Comparison of ENCODE assay signal across 31 mouse cellular contexts in genomic region chr11:83796980-83797608, GRCm38 (mm10). TPM values are rescaled to one million over a fixed set of nuclear protein-coding genes. Genes with fewer than 3 reads are reported as not detected.
A peak's percentile ranks its signal among the peaks of the same experiment; 100 is the strongest.
DNase-seq lines count a peak whose midpoint lies in the region; ATAC-seq and TF ChIP-seq lines count a peak whose summit lies in the region.
"Had no signal": no experiment of that assay in that cellular context is flagged by ENCODE, and none has a peak within 500 bp of the region (broad histone marks: within the 10 kb centered on the region; RNA-seq: fewer than 3 reads in every experiment).

No protein-coding gene starts in this region.

- no peaks in the 10 kb centered on the region; the same call in 1 of the 2 replicates for H3K9me3 ChIP-seq in E14TG2a.4 (ENCODE audit: low read length)
- H3K9me3 ChIP-seq in kidney, embryonic 16.5 days (ENCODE audit: low read length), result no peaks in the 10 kb centered on the region
- no peaks in the 10 kb centered on the region for H3K9me3 ChIP-seq in hindbrain, embryonic 14.5 days (ENCODE audit: control insufficient read depth, low read length)
- H3K9me3 ChIP-seq: forebrain, embryonic 10.5 days; intestine, embryonic 15.5 days; liver, embryonic 13.5 days; megakaryocyte, embryonic 14.5 days; neural tube, embryonic 13.5 days; stomach, embryonic 15.5 days had no signal

- ATAC-seq in kidney, embryonic 16.5 days (ENCODE audit: low FRiP score, low TSS enrichment), result peak; percentile 95
- ATAC-seq in hindbrain, embryonic 14.5 days (ENCODE audit: low FRiP score), result no peak
- no peak for ATAC-seq in granulocyte monocyte progenitor cell, adult 5-6 weeks (replicated peaks; ENCODE audit: poor library complexity, severe bottlenecking)
- ATAC-seq: hindbrain, embryonic 16.5 days; intestine, embryonic 15.5 days; midbrain, embryonic 16.5 days had no signal

- peaks cover 9% of the 10 kb centered on the region; the same call in 1 of the 2 replicates for H3K27me3 ChIP-seq in E14TG2a.4 (ENCODE audit: insufficient read depth, low read length)
- H3K27me3 ChIP-seq in kidney, embryonic 16.5 days (ENCODE audit: insufficient read depth, low read length), result no peaks in the 10 kb centered on the region
- no peaks in the 10 kb centered on the region for H3K27me3 ChIP-seq in hindbrain, embryonic 14.5 days (ENCODE audit: control insufficient read depth, insufficient read depth, low read length)
- H3K27me3 ChIP-seq: intestine, embryonic 15.5 days; liver, embryonic 13.5 days; neural tube, embryonic 13.5 days; stomach, embryonic 15.5 days had no signal

- no peak for TF ChIP-seq CTCF in E14TG2a.4 (conservative IDR thresholded peaks at IDR 0.05; ENCODE audit: low read length)

- WGBS in kidney, embryonic 16.5 days, result 61% methylated on average over 10 of the region's 10 CpGs
- 85% methylated on average over 10 of the region's 10 CpGs for WGBS in hindbrain, embryonic 14.5 days

- H3K36me3 ChIP-seq in E14TG2a.4 (ENCODE audit: insufficient read depth, low read length), result no peaks in the 10 kb centered on the region
- H3K36me3 ChIP-seq in kidney, embryonic 16.5 days (ENCODE audit: insufficient read depth, low read length), result no peaks in the 10 kb centered on the region
- no peaks in the 10 kb centered on the region for H3K36me3 ChIP-seq in hindbrain, embryonic 14.5 days (replicated peaks; ENCODE audit: control insufficient read depth, insufficient read depth)
- H3K36me3 ChIP-seq: forebrain, embryonic 10.5 days; intestine, embryonic 15.5 days; liver, embryonic 13.5 days; neural tube, embryonic 13.5 days; stomach, embryonic 15.5 days had no signal

- peak overlapping the region; percentile 90 for H3K27ac ChIP-seq in kidney, embryonic 16.5 days (ENCODE audit: low read length)
- H3K27ac ChIP-seq in hindbrain, embryonic 14.5 days, result no peak overlapping the region
- H3K27ac ChIP-seq: forebrain, embryonic 10.5 days; gastrocnemius, adult 2 months; intestine, embryonic 15.5 days; layer of hippocampus, adult 2 months; liver, embryonic 13.5 days; neural tube, embryonic 13.5 days; stomach, embryonic 15.5 days had no signal

- peak overlapping the region; percentile 37 for H3K4me3 ChIP-seq in E14TG2a.4 (replicated peaks; ENCODE audit: low read length)
- no peak overlapping the region for H3K4me3 ChIP-seq in kidney, embryonic 16.5 days (ENCODE audit: low read length)
- no peak overlapping the region for H3K4me3 ChIP-seq in hindbrain, embryonic 14.5 days (replicated peaks; ENCODE audit: low read length)
- H3K4me3 ChIP-seq: forebrain, embryonic 10.5 days; gastrocnemius, adult 2 months; intestine, embryonic 15.5 days; layer of hippocampus, adult 2 months; liver, embryonic 13.5 days; megakaryocyte, embryonic 14.5 days; myocyte; neural tube, embryonic 13.5 days; stomach, embryonic 15.5 days had no signal

- no peak overlapping the region for H3K4me2 ChIP-seq in kidney, embryonic 16.5 days (replicated peaks; ENCODE audit: low read depth, low read length)
- no peak overlapping the region for H3K4me2 ChIP-seq in hindbrain, embryonic 14.5 days (replicated peaks)
- H3K4me2 ChIP-seq: heart, embryonic 11.5 days; intestine, embryonic 15.5 days; liver, embryonic 13.5 days; lung, embryonic 14.5 days; neural tube, embryonic 13.5 days; stomach, embryonic 15.5 days had no signal

- 0 out of 2 replicates have a peak overlapping the region, but pooled peaks have one; percentile 19 for H3K9ac ChIP-seq in kidney, embryonic 16.5 days (replicated peaks; ENCODE audit: low read length)
- H3K9ac ChIP-seq in hindbrain, embryonic 14.5 days, result no peak overlapping the region
- H3K9ac ChIP-seq: intestine, embryonic 15.5 days; liver, embryonic 13.5 days; lung, embryonic 14.5 days; neural tube, embryonic 13.5 days; stomach, embryonic 15.5 days had no signal

- DNase-seq in kidney, adult 18-20 months, result peak; percentile 79
- DNase-seq in kidney, postnatal 4 days, result peak; percentile 67 to 83
- no peak for DNase-seq in hindbrain, embryonic 14.5 days (ENCODE audit: low spot score)
- DNase-seq in frontal cortex, adult 2 months (ENCODE audit: extremely low spot score in 1 of 2, low spot score in 1 of 2), result no peak
- DNase-seq: adrenal gland, adult 2 months; cerebellum, adult 11 months; cerebellum, adult 9-11 months; gastrocnemius, adult 2 months; liver, embryonic 13.5 days; lung, embryonic 14.5 days; retina, postnatal 1 day; thymus, postnatal 36 days had no signal

- peaks cover 42% of the 10 kb centered on the region for H3K4me1 ChIP-seq in E14TG2a.4 (replicated peaks; ENCODE audit: low read depth, low read length)
- H3K4me1 ChIP-seq in kidney, embryonic 16.5 days (ENCODE audit: insufficient read depth, low read length), result peaks cover 34% of the 10 kb centered on the region
- no peaks in the 10 kb centered on the region for H3K4me1 ChIP-seq in hindbrain, embryonic 14.5 days (replicated peaks; ENCODE audit: control insufficient read depth, insufficient read depth, low read length)
- H3K4me1 ChIP-seq: forebrain, embryonic 10.5 days; intestine, embryonic 15.5 days; liver, embryonic 13.5 days; neural tube, embryonic 13.5 days; stomach, embryonic 15.5 days had no signal

RNA-seq across cellular contexts. Expression of gene Heatr6, which starts 43.6 kb away (rescaled TPM):
- polyA plus RNA-seq in kidney, embryonic 16.5 days (2015; fragmentation: Nextera tagmentation; extraction: Ambion mirVana), result 23.6 and 27.2 TPM in 2 replicates
- 29.1 and 33.3 TPM in 2 replicates for polyA plus RNA-seq in hindbrain, embryonic 14.5 days (2014; fragmentation: Nextera tagmentation; extraction: Ambion mirVana)
- polyA plus RNA-seq in frontal cortex, adult 2 months (2012; rRNA removed), result 17.9 and 18.5 TPM in 2 replicates
- 10.4 and 30.5 TPM in 2 replicates for total RNA-seq in granulocyte monocyte progenitor cell, adult 5-6 weeks (2014; fragmentation: Nextera tagmentation)
- 8.9 and 17.8 TPM in 2 replicates for total RNA-seq in granulocyte monocyte progenitor cell, adult 5-6 weeks (2017)

RNA-seq across cellular contexts. Expression of gene Wfdc21, which starts 50.4 kb away (rescaled TPM):
- 0.71 TPM in 1 of 2 replicates, not detected in the other for polyA plus RNA-seq in kidney, embryonic 16.5 days (2015; fragmentation: Nextera tagmentation; extraction: Ambion mirVana)
- polyA plus RNA-seq in hindbrain, embryonic 14.5 days (2014; fragmentation: Nextera tagmentation; extraction: Ambion mirVana), result not detected in 2 replicates
- not detected in 2 replicates for polyA plus RNA-seq in frontal cortex, adult 2 months (2012; rRNA removed)
- total RNA-seq in granulocyte monocyte progenitor cell, adult 5-6 weeks (2014; fragmentation: Nextera tagmentation), result 15.7 and 47.5 TPM in 2 replicates
- 28.0 and 70.7 TPM in 2 replicates for total RNA-seq in granulocyte monocyte progenitor cell, adult 5-6 weeks (2017)
- total RNA-seq: gastrocnemius, adult 2 months; layer of hippocampus, adult 2 months; layer of hippocampus, postnatal 25 days had no signal
- polyA plus RNA-seq: embryonic facial prominence, embryonic 11.5 days; forebrain, embryonic 10.5 days; heart, embryonic 11.5 days; hindbrain, embryonic 16.5 days; intestine, embryonic 15.5 days; limb, embryonic 11.5 days; midbrain, embryonic 16.5 days; myocyte; neural tube, embryonic 13.5 days had no signal

RNA-seq across cellular contexts. Expression of gene Hnf1b, which starts 52.8 kb away (rescaled TPM):
- 90.9 and 104 TPM in 2 replicates for polyA plus RNA-seq in kidney, embryonic 16.5 days (2015; fragmentation: Nextera tagmentation; extraction: Ambion mirVana)
- 0.21 TPM in 1 of 2 replicates, not detected in the other for polyA plus RNA-seq in hindbrain, embryonic 14.5 days (2014; fragmentation: Nextera tagmentation; extraction: Ambion mirVana)
- polyA plus RNA-seq in frontal cortex, adult 2 months (2012; rRNA removed), result 0.08 and 0.13 TPM in 2 replicates
- not detected in 2 replicates for total RNA-seq in granulocyte monocyte progenitor cell, adult 5-6 weeks (2014; fragmentation: Nextera tagmentation)
- total RNA-seq in granulocyte monocyte progenitor cell, adult 5-6 weeks (2017), result not detected in 2 replicates
- total RNA-seq: adrenal gland, adult 2 months; common myeloid progenitor, adult 5-6 weeks; gastrocnemius, adult 2 months; hematopoietic stem cell, adult 5-6 weeks had no signal
- polyA plus RNA-seq: embryonic facial prominence, embryonic 11.5 days; forebrain, embryonic 10.5 days; heart, postnatal 0 days; myocyte had no signal

Comparison
In these comparisons a context has a peak if more than half of its experiments do, and no peak if none do; other contexts are left out.
1. DNase-seq: peak in kidney, adult 18-20 months (single experiment) and kidney, postnatal 4 days (2 of 2); none in hindbrain, embryonic 14.5 days (single experiment) and frontal cortex, adult 2 months (0 of 2).
2. RNA of gene Hnf1b, which starts 52.8 kb away (polyA plus RNA-seq): 90.9 to 104 TPM in kidney, embryonic 16.5 days; 0.21 TPM in hindbrain, embryonic 14.5 days and 0.08 to 0.13 TPM in frontal cortex, adult 2 months; every median in the first group is over 10 times any median in the second.